Mouse (Mus musculus) thymus, postnatal 25 days (tissue): ENCODE results near the gene Tmem132d.

Experiments used
- DNase-seq: peaks from one replicate; pipeline ENCODE4 v3.0.0; 2022

Gene Tmem132d

DNA sequence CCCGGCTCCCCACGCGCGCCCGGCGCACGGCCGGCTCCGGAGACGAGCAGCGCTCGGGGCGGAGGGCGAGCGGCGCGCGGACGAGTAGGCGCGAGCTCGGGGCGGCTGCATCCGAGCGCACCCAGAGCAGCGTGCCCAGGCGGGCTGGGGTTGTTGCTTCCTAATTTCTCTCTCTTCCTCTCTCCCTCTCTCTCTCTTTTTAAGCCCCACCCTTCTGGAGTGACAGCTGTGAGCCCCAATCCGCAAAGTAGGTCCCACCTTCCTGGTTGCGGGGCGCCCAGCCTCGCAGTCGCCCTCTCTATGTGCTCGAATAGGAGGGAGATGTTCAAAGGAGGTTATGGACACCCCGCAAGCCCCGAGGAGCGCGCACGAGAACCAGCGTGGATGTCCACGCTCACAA, at the start of gene Tmem132d:
Tmem132d (minus strand) TSS at position 162 of the 400 bp plus-strand sequence.
- DNase-seq, result no peak

DNA sequence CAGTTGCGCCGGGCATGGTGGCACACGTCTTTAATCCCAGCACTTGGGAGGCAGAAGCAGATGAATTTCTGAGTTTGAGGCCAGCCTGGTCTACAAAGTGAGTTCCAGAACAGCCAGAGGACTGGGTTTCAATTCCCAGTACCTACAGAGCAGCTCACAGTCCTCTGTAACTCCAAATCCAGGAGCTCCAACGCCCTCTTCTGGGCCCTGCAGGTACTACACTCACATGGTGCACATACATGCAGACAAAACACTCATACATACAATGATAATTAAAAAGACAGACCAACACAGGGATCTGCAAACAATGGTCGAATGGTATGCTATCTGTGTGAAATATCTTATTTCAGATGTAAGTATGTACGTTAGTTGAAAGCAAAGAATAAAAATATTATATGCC, 47.9 kb upstream of the Tmem132d start:
- no peak for DNase-seq

DNA sequence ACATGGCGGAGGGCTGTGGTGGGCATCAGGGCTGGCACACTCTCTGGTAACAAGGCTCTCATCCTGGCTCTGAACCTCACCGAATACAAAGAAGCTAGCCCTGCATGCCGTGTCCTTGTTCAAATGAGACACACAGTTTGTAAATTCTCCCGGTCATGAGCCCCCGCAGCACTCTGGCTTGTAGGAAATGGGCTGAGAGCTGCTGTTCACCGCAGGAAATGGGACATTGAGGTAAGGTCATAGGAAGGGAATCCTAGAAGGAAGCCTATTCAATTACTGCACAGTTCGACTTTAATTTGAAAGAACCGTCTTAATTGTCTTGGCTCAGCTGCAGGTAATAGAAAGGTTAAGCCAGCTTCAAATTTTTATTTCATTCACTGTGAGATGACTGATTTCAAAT, 42.5 kb upstream of the Tmem132d start:
- DNase-seq, result no peak

DNA sequence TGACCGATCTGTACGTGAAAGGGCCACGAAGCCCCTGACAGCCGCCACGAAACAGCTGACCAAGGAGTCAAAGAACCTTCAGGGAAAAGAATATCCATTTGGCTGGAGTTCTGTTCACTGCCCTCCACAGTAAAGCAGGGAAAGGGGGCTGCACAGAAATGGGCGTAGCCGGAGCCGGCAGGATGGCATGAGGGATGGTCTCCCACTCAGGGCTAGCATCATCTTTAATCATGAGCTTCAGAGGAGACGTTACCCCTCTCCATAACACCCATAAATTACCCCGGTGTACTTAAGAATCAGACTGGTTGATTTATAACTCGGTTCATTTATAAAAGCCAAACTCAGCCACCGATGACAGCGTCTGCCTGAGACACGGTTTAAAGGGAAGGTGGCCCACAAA, 36.9 kb upstream of the Tmem132d start:
- DNase-seq, result no peak

DNA sequence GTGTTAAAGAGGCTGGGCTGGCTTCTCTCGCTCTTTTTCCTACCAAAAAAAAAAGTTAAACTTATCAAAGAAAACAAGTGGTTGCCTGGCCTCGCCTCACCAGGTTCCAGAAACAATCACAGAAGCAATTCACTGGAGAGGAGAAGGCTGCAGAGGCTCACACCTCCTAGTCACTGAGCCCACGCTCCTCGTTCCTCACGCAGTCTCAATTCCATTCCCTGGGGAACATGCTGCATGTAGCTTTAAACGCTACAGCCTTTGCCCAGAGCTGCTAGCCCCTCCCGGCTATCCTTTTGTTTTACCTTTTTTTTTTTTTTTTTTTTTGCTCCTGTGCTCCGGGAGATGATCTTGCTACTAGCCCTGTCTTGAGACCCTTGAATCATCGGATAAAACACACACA, 31.6 kb upstream of the Tmem132d start:
- no peak for DNase-seq

DNA sequence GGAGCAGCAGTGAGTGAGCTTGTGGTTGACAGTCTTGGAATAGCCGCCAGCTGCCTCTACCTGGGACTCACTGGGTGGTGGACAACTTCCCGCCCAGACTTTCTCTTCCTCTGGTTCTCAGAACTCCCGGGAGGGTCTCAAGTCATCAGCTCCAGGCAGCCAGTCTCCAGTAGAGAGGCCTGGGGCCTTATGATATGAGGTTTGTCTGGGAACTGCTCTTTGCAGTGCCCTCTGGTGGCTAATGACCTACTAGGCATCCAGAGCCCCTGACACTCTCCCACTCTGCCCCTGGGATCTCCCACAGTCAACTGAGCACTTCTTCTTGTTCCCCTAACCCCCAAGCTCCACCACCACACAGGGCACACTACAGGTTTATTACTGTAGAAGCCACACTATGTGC, 27.7 kb upstream of the Tmem132d start:
- DNase-seq, result no peak

DNA sequence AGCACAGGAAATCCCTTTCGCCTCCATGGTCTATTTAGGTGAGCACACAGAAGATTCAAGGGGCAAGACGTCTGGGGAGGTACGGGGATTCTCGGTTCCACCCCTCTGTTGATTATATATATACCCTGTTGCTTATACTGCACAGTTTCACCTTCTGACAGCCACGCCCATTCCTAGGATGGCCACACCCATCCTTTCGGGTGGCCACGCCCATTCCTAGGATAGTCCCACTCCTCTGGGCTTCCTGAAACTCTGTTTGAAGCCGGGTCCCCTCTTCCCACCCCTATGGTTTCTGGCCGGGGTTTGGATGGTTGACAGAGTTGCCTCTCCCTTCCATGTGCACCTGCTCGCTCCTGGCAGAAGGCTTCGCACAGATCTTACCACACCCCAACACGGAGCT, 22.9 kb upstream of the Tmem132d start:
- DNase-seq, result no peak

DNA sequence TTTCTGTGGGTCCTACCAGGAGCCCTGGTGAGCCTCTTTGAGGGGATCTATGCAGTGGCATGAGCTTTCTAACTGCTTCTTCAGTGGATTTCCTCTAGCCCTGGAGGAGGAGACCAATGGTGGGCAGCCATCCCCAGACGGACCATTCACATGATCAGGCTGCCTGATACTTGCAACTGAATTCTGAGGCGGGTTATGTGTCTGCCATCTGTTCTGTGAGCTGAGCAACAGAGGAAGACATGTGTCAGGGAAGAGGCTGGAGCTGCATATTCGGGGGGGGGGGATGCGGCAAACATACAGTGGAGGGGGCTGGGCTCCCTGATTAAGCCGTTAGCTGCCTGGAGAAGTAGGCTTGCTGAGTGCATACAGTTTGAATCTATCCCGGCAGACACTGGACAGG, 19.3 kb upstream of the Tmem132d start:
- no peak for DNase-seq

DNA sequence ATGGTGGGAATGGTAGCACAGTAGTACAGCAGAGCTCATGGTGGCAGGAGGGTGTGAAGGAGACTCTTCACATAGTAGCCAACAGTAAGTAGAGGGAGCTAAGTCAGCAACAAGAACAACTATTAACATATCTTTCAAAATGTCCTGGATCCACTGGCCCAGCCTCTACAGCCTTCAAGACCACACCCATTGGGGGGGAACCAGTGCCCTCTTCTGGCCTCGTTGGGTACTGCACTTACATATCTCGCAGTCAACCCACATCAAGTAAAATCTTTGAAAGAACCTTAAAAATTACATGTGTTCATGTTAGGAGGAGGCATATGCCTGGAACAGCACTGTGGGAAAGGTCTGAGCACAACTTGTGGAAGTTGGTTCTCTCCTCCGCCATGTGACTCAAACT, 17.9 kb upstream of the Tmem132d start:
- DNase-seq, result no peak

DNA sequence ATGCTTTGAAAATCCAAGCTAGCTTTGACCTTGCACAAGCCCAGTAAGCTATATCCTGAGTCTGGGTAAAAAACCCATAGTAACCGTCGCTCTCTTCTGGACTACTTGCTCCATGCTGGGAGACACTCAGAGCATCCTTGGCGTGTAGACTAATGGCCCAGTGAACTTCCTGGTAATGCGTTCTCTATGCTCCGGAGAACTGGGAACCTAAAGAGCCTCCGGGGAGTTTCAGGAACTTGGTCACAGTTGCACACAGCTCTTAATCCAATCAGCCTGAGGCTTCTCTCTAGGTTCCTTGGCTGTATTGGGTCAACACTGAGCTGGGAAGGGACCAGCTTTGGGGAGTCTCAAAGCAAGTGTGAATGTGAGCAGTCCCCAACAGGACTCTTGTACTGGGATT, 12.0 kb upstream of the Tmem132d start:
- no peak for DNase-seq

DNA sequence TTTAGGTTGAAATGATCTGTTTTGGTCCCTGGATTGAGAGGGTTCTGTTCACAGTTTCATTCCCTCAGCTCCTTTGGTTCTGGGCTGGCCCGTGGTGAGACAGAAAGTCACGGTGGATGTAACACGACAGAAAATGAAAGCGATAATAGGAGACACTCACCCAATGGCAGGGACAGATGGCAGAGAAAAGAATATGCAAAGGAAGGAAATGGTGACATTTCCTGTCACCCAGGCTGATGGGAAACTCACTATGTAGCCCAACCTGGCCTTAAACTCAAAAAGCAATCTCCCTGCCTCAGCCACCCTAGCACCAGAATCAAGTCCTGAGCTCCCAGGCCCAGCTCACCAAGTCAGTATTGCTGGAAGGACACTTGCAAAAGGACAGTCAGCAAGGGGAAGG, 11.0 kb upstream of the Tmem132d start:
- no peak for DNase-seq

DNA sequence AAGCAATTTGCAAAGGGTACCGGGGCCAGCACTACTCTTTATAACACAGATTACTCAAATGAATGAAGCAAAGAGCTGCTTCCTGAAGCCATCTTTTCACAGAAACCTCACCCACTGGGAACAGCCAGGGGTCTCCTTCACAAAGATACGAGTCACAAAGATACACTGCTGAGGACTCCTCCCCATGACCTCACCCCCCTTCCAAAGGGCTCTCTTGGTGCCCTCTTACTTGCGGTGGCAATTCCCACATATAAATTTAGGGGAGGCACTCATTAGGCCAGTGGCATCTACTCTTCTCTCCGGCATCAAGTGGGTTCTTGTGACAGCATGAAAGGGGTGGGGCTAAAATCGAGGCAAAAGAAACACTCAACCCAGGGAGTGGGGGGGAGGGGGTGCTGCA, 8.2 kb upstream of the Tmem132d start:
- no peak for DNase-seq

DNA sequence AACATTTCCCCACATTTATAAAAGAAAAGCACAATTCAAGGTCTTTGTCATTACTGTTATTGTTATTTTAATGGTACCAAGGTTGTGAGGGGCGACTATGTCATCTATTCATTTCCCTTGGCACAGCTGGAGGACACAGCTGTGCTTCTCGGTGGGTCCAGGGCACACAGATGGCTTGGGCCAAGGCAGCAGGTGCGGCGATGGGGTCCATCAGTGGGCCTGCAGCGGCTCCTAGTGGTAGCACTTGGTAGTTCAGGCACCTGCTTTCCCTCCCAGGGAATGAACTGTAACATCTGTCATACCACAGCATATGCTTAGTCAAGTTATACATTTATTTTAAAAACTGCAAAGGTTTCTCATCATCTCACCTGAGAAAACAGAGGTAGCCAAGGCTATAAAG, 7.0 kb upstream of the Tmem132d start:
- peak; percentile 19 for DNase-seq

DNA sequence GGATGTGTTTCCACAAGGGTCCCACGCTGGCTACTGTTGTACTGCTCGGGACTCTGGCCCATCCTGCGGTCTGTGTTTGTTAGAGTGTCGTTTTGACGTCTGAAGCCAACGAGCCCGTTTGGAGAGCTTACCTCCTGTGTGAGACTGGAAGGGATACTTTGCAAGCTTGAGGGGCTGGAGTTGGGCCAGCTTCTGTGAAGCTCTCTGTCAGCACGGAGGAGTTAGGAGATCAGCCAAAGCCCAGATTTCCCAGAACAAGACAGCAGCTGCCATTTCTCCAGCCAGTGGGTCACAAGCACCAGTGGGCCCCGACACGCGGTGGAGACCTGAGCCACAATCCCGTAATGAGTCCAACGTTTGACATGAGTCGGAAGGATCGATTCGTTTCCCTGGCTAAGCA, 5.2 kb upstream of the Tmem132d start:
- no peak for DNase-seq

DNA sequence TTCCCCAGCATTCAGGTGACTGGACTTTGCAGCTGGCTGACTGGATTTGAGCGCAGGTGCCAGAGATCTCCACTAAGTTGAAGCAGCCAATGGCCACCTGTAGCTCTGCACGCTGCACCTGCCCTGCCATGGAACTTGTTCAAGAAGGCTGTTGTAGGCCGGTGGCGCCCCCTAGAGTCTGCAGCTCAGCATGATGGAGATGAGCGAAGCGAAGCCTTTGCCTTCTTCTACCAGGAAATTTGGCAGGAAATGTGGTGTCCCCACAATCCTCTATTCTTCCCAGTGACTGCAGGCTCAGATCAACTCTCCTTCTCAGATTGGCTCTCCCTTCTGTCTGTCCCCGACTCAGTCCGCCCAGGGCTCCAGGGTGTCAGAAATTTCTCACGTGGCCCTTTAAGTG, 4.0 kb upstream of the Tmem132d start:
- no peak for DNase-seq

DNA sequence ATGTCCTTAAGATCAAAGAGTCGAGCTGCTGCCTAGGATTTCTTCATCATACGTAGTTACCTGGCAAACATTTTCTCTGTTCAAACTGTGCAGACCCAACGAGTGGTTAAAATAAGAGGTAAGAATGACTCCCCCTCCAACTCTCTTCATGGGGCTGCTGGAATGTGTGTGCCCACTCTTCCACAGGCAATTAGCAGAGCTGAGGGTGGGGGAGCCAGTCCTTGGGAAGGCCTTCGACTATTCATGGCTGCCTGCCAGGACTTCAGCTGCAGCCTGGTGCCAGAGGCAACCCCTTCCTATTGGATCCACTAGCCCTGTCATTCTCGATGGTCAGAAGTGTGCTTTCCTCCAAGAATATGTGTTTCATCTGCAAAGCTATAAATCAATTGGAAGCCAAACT, 2.8 kb upstream of the Tmem132d start:
- DNase-seq, result no peak

DNA sequence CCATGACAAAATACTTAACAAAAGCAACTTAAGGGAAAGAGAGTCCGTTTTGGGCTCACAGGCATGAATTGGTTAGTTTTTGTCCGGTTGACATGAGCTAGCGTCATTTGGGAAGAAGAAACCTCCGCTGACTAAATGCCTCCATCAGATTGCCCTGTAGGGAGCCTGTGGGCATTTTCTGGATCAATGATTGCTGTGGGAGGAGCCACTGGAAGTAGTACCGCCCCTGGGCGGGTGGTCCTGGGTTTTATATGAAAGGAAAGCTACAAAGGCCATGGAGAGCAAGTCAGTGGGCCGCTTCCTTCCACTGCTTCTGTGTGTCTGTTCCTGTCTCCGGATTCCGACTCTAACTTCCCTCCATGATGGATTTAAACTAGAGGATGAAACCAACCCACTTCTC, 909 bp upstream of the Tmem132d start:
- DNase-seq, result no peak

DNA sequence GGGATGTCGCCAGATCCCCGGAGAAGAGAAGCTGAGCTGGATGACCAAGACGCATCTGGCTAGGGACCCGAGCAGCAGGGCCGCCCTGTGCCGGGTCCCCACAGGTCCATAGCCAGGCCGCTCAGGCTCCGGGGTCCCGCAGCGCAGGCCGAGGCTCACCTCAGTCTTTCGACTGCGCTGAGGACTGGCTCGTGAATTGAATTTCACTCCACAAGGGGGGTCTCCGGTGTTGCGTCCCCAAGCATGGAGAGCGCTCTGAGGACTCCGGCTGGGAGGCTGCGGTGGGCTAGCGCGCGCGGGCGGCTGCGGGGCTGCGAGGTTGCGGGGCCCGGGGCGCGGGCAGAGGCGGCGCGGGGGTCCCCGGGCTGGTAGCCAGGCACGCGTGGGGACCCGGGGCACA, 455 bp downstream of the Tmem132d start:
- DNase-seq, result no peak

DNA sequence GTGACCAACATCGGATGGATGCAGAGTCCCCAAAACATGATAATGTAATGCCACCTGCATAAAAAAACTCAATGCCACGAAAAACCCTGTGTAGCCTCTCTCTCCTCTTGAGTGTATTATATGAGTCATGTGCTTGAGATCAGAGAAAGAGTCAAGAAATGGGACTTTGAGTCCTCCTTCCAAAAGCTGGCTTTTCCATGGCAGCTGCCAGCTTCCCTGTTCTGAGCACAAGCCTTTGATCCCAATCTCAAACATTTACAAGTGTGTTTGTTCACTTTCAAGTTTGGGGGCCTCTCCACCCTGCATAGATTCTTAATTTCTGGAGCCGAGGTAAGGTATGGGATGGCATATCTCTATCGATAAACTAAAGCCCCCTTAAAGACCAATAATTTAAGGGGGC, 8.2 kb downstream of the Tmem132d start:
- DNase-seq, result no peak

DNA sequence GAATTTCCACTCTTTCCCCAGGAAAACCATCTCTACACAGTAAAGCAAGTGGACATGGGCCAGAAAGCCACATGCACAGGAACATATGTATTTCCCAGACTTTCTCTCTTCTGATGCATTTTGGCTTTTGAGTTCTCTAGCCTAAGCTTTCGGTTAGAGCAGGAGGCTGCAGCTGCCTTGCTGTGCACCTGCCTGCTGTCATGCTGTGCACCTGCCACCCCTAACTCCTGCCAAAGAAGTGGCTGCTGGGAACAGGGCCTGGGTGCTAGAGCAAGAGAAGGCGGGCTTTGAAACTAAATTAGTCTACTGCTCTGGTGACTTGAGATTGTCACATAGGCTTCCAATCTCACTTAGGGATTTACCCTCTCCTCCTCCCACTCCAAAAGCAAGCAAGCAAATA, 8.7 kb downstream of the Tmem132d start:
- no peak for DNase-seq

DNA sequence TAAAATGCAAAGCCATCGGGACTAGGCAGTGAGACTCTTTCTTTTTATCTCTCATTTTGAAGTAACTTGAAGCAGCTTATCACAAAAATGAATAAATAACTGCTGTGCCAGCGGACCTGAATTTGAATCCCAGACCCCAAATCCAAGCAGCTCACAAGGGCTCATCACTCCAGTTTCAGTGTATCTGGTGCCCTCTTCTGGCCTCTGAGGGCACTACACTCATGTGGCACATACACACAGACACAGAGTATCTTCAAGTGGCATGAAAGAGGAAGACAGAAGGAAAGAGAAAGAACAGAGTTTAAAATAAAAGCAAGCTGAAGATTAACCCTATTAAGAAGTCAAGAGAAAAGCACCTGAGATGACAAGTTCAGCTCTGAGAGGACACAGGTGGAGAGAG, 10.8 kb downstream of the Tmem132d start:
- no peak for DNase-seq

DNA sequence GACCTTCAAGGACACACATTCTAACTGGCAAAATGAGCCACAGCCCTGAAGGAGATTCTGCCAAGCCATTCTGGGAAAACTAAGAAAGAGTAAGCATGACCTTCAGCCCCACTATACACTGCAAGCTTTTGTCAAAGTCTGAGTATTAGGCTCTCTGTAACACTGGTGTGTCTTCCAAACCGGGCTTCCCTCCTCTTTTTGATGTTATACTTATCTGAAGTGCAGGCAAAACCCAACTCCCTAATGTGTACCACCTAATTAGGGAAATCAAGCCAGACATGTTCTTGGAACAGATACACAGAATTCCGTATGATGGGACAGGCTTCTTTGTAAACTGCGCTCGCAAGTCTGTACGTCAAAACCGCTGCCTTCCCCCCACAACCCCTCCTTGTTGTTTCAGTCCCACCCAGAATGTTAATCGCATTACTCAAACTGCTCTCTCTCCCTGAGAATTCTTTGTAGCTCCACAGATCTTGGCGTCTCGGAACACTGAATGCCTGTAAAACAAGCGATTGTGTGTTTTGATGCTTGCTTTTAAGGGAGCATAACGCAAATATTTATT, 14.6 kb downstream of the Tmem132d start:
- DNase-seq, result no peak

DNA sequence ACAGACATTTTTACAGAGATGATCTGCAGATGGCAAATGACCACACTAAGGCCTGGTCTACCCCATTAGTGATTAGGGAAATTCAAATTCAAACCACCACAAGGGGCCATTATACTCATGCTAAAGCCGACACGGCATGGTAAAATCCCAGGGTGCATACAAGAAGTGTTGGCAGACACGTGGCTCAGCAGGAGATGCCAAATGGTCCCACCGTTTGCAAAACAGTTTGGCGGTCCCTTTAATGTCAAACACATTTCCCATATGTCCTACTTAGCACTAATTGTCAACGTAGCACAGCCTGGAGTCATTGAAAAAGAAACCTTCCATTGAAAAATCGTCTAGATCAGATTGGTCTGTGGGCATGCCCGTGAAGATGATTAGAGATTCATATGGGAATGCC, 18.8 kb downstream of the Tmem132d start:
- no peak for DNase-seq

DNA sequence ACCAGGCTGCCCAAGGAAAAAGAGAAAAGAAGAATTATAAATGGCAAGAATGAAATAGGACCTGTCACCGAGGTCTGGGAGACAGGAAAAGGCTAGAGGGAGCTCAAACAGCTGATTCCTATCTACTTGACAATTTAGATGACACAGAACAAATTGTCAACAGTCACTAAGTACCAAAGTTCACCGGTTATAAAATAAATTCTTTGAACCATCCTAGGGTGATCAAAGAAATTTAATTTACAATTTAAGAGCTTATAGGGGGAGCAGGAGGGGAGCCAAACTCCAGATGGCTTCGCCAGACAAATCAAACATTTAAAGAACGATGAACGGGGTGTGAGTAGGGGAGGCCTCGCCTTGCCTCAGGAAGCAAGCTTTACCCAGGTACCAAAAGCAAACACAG, 20.6 kb downstream of the Tmem132d start:
- no peak for DNase-seq

DNA sequence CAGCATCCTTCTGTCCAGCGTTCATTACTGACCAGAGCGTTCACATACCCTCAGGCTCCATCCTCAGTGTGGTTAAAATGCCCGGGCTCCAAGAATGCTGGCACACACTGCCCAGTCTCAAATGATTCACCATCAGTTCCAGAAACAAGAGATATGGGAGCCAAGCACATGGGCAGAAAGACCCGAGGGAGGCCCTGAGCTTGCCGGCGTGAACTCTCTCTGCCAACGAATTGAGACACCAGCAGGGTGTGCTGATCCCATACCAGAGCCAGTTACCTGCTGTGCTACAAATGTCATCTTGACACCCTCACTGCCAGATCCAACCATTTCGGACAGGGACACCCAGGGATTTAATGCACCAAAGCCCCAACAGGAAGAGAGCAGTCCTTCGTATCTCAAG, 25.3 kb downstream of the Tmem132d start:
- DNase-seq, result no peak

DNA sequence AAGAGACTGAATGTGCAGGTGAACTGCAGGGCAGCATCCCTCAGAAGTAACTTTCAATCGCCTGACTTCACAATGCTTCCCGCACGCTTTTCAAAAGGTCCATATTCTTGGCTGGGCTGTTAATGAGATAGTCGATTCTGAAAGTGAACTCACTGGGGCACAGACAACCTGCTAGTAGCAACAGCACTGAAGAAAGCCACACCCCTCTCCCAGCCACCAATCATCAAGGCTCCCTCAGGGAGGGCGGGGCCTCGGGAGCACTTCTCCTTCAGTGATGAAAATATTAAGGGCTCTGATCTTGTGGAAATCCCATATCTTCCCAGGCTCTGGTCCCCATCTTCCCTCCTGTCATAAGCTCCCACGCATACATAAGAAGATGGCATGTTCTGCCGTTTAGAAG, 27.8 kb downstream of the Tmem132d start:
- DNase-seq, result no peak
